Mouse (Mus musculus) CH12.LX (cell line): ENCODE results near the gene Jmjd1c. TPM values are rescaled to one million over a fixed set of nuclear protein-coding genes. Genes with fewer than 3 reads are reported as not detected.
A peak's percentile ranks its signal among the peaks of the same experiment; 100 is the strongest.

Experiments
- DNase-seq: peaks from one replicate; pipeline ENCODE4 v3.0.0-alpha.2; 2013; ENCODE audit errors: extremely low read depth
- H3K27ac ChIP-seq: 2 replicates; pipeline ENCODE4 v1.5.1; 2012; ENCODE audit warnings: low read depth, mild to moderate bottlenecking, control low read depth, moderate library complexity; ENCODE audit not compliant: insufficient read depth
- H3K27me3 ChIP-seq: replicated peaks from 2 replicates; pipeline ENCODE3; 2012; ENCODE audit warnings: inconsistent platforms
- H3K36me3 ChIP-seq, 2 experiments: replicated peaks in 1 of 2; 2 replicates each; pipeline versions ENCODE3 to v1.6.1; 2012; ENCODE audit warnings: inconsistent platforms in 1 of 2, low read length in 1 of 2, mild to moderate bottlenecking in 1 of 2, mixed read lengths in 1 of 2, moderate library complexity in 1 of 2; ENCODE audit not compliant: control insufficient read depth in 1 of 2, insufficient read depth in 1 of 2
- H3K4me1 ChIP-seq, 2 experiments: 2 replicates each; pipeline ENCODE4 v1.6.1; 2012; ENCODE audit warnings: inconsistent platforms in 1 of 2, moderate library complexity in 1 of 2; ENCODE audit not compliant: insufficient read depth in 2 of 2, control insufficient read depth in 1 of 2
- H3K4me2 ChIP-seq: 2 replicates; pipeline ENCODE4 v1.6.1; 2012; ENCODE audit warnings: low read depth, mild to moderate bottlenecking, control low read depth; ENCODE audit not compliant: poor library complexity, insufficient read depth, severe bottlenecking
- H3K4me3 ChIP-seq, 3 experiments: fragments of 150-350 bp in 1 of 3; sonication (generic) in 1 of 3; replicated peaks in 1 of 3; 2 replicates each; pipeline versions ENCODE3 to v1.5.1; 2011 to 2012; ENCODE audit warnings: low read depth in 2 of 3, low read length in 2 of 3, mild to moderate bottlenecking in 2 of 3, moderate library complexity in 2 of 3, control low read depth in 1 of 3, improper control_type of control experiment in 1 of 3, inconsistent platforms in 1 of 3, mixed read lengths in 1 of 3; ENCODE audit not compliant: poor library complexity in 1 of 3
- H3K79me2 ChIP-seq: replicated peaks from 2 replicates; pipeline ENCODE4 v1.6.1; 2012; ENCODE audit warnings: mild to moderate bottlenecking, moderate library complexity; ENCODE audit not compliant: control insufficient read depth, poor library complexity, insufficient read depth, severe bottlenecking; ENCODE audit errors: extremely low read depth
- H3K9ac ChIP-seq: 2 replicates; pipeline ENCODE4 v1.6.1; 2012; ENCODE audit warnings: low read depth, mild to moderate bottlenecking, control low read depth, moderate library complexity; ENCODE audit not compliant: insufficient read depth
- H3K9me3 ChIP-seq: replicated peaks from 2 replicates; pipeline ENCODE3; 2012; ENCODE audit warnings: low read length, inconsistent platforms, mixed read lengths
- CTCF ChIP-seq, 2 experiments: IDR thresholded peaks in 1 of 2; conservative IDR thresholded peaks in 1 of 2; 2 replicates each; pipeline ENCODE4 v1.5.1; 2011 to 2012; ENCODE audit warnings: low read depth in 2 of 2, low read length in 2 of 2, improper control_type of control experiment in 1 of 2, inconsistent platforms in 1 of 2, mild to moderate bottlenecking in 1 of 2, moderate library complexity in 1 of 2
- ELF1 ChIP-seq: IDR thresholded peaks from 2 replicates; pipeline ENCODE4 v1.6.1; 2014; ENCODE audit warnings: low read depth, mild to moderate bottlenecking, inconsistent platforms, low read length, improper control_type of control experiment
- EP300 ChIP-seq: IDR thresholded peaks from 2 replicates; pipeline ENCODE4 v1.6.1; 2011; ENCODE audit warnings: low read length, improper control_type of control experiment
- ETS1 ChIP-seq: conservative IDR thresholded peaks from 2 replicates; pipeline ENCODE4 v1.6.1; 2012; ENCODE audit warnings: low read depth, mild to moderate bottlenecking, inconsistent platforms, low read length, improper control_type of control experiment, moderate library complexity
- IRF4 ChIP-seq: IDR thresholded peaks from 2 replicates; pipeline ENCODE4 v1.6.1; 2014; ENCODE audit warnings: low read depth, mild to moderate bottlenecking, inconsistent platforms, low read length, improper control_type of control experiment
- MAX ChIP-seq: IDR thresholded peaks from 2 replicates; pipeline ENCODE4 v1.6.1; 2011; ENCODE audit warnings: low read length, improper control_type of control experiment
- PAX5 ChIP-seq: IDR thresholded peaks from 2 replicates; pipeline ENCODE4 v1.6.1; 2012; ENCODE audit warnings: low read length, inconsistent platforms, mixed read lengths
- RAD21 ChIP-seq: IDR thresholded peaks from 2 replicates; pipeline ENCODE4 v1.6.1; 2011; ENCODE audit warnings: low read depth, mild to moderate bottlenecking, low read length, improper control_type of control experiment, moderate library complexity
- SIN3A ChIP-seq: IDR thresholded peaks from 2 replicates; pipeline ENCODE4 v1.6.1; 2012; ENCODE audit warnings: low read length, improper control_type of control experiment, inconsistent platforms
- SMC3 ChIP-seq: IDR thresholded peaks from 2 replicates; pipeline ENCODE4 v1.6.1; 2011; ENCODE audit warnings: low read depth, low read length, improper control_type of control experiment
- TCF12 ChIP-seq: IDR thresholded peaks from 2 replicates; pipeline ENCODE4 v1.6.1; 2014; ENCODE audit warnings: low read depth, mild to moderate bottlenecking, inconsistent platforms, low read length, improper control_type of control experiment
- USF2 ChIP-seq: conservative IDR thresholded peaks from 2 replicates; pipeline ENCODE4 v1.6.1; 2011; ENCODE audit warnings: low read depth, low read length, improper control_type of control experiment
- ZKSCAN1 ChIP-seq: IDR thresholded peaks from 2 replicates; pipeline ENCODE4 v1.6.1; 2012; ENCODE audit warnings: low read depth, inconsistent platforms, low read length, improper control_type of control experiment, borderline replicate concordance
- ZNF384 ChIP-seq: IDR thresholded peaks from 2 replicates; pipeline ENCODE4 v1.6.1; 2012; ENCODE audit warnings: low read depth, low read length, improper control_type of control experiment, inconsistent platforms
- dilution Hi-C: fragments of 300-500 bp; cut with MboI; formaldehyde crosslinking; loops from 2 replicates; pipeline ENCODE4 v1.14.3; 2020; ENCODE audit warnings: low sequenced_read_pairs; ENCODE audit not compliant: extremely low pct_unique_long_range_greater_than_20kb, extremely low pct_ligation_motif_present
- in situ Hi-C: fragments of 300-500 bp; cut with MboI; formaldehyde crosslinking; loops from 3 replicates; pipeline ENCODE4 v1.14.3; 2019; ENCODE audit warnings: low sequenced_read_pairs, low pct_ligation_motif_present, low pct_unique_long_range_greater_than_20kb, mixed read lengths
- polyA plus RNA-seq: library from polyadenylated mRNA; unstranded; fragments of >175 nt; gene quantifications from 2 replicates; pipeline ENCODE4 v1.2.1, GENCODE M21; 2012; ENCODE audit warnings: low read depth; ENCODE audit not compliant: insufficient read length
- total RNA-seq, 2 experiments: library from RNA; depleted of rRNA; stranded (reverse); fragments of 300-350 nt in 1 of 2; fragments of >200 nt in 1 of 2; gene quantifications; 2 replicates each; pipeline ENCODE4 v1.2.3; 2012 to 2014

The Jmjd1c gene
- total and polyA plus RNA-seq, 3 experiments: 41.2 to 50.1 (median 41.6) TPM

GRCm38 (mm10) chr10:67215133-67215532 lies 119.2 kb downstream of the Jmjd1c start:
- no peaks in the 10 kb centered on the region for H3K9me3 ChIP-seq
- H3K79me2 ChIP-seq: peaks cover 82% of the 10 kb centered on the region
- peaks cover 37 to 48% of the 10 kb centered on the region in 2 experiments for H3K36me3 ChIP-seq
- in situ Hi-C loops (no loop called here), dilution Hi-C loops (no loop called here)
- no peak for TF ChIP-seq ZKSCAN1
- TF ChIP-seq ETS1: no peak
- no peak for TF ChIP-seq MAX
- TF ChIP-seq IRF4: peak; percentile 77
- TF ChIP-seq PAX5: no peak
- TF ChIP-seq EP300: peak; percentile 77
- TF ChIP-seq TCF12: 0 out of 2 replicates have a peak, but pooled peaks have one; percentile 16
- TF ChIP-seq ZNF384: peak; percentile 64
- peak; percentile 51; the same call in 1 of the 2 replicates for TF ChIP-seq ELF1
- DNase-seq: peak; percentile 42
- H3K4me2 ChIP-seq: 0 out of 2 replicates have a peak overlapping the region, but pooled peaks have one; percentile 44
- peaks cover 4 to 76% of the 10 kb centered on the region in 2 experiments for H3K4me1 ChIP-seq
- no peaks in the 10 kb centered on the region for H3K27me3 ChIP-seq
- no peak overlapping the region for H3K9ac ChIP-seq
- H3K27ac ChIP-seq: no peak overlapping the region
- H3K4me3 ChIP-seq: no peak overlapping the region

- no peaks in the 10 kb centered on the region for H3K27me3 ChIP-seq
- H3K9ac ChIP-seq: no peak overlapping the region
- no peak for DNase-seq
- H3K4me3 ChIP-seq: no peak overlapping the region
- in situ Hi-C loops (no loop called here), dilution Hi-C loops (no loop called here)
- no peak overlapping the region for H3K27ac ChIP-seq
- peaks cover 49 to 60% of the 10 kb centered on the region in 2 experiments for H3K36me3 ChIP-seq
- H3K9me3 ChIP-seq: no peaks in the 10 kb centered on the region
- TF ChIP-seq SIN3A: no peak
- TF ChIP-seq TCF12: no peak
- peak; percentile 36 for TF ChIP-seq RAD21
- peak; percentile 38; the same call in 1 of the 2 replicates for TF ChIP-seq SMC3
- peak in 1 of 2 experiments; percentile 50; a peak in 2 of 4 replicates for TF ChIP-seq CTCF (conservative IDR thresholded peaks at IDR 0.05 in 1 of 2, IDR thresholded peaks at IDR 0.05 in 1 of 2; ENCODE audit: low read depth in 2 of 2, low read length in 2 of 2)
- TF ChIP-seq USF2: no peak
- peaks cover 5 to 82% of the 10 kb centered on the region in 2 experiments for H3K4me1 ChIP-seq
- H3K4me2 ChIP-seq: no peak overlapping the region
- H3K79me2 ChIP-seq: peaks cover 79% of the 10 kb centered on the region
Observed at GRCm38 (mm10) chr10:67216872-67217271, 120.9 kb downstream of the Jmjd1c start.
